Mouse (Mus musculus) liver, postnatal 0 days (tissue): ENCODE measurements around the gene Pold1.

Experiments used
- CTCF ChIP-seq: sonication (generic); IDR thresholded peaks from 2 replicates; pipeline ENCODE4 v1.5.1; 2016; ENCODE audit warnings: antibody characterized with exemption, low read depth
- EP300 ChIP-seq: IDR thresholded peaks from 2 replicates; pipeline ENCODE4 v1.6.1; 2016; ENCODE audit warnings: antibody characterized with exemption, low read depth, mild to moderate bottlenecking

DNA sequence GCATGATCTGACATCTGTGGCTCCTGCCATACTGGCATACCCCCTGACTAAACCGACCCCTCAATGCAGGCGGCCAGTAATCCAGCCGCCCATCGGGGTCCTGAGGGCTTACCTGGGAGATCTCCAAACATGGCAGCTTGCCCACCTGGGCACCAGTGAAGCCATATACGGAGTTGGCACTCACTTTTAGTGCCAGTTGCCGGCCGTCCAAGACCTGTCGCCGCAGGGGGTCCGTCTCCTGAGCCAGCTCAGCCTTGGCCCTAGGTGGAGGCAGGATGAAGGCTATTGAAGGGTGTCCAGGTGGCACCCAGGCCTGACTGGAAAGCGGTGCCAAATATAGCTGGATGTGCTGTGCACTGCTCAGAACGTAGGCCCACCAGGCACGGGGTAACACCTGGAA is 11.2 kb downstream of the Pold1 start:
- no peak for TF ChIP-seq CTCF
- TF ChIP-seq EP300 = no peak
